Mouse (Mus musculus) layer of hippocampus, adult 2 months (tissue): ENCODE data around the gene Adamts10. TPM values are rescaled to one million over a fixed set of nuclear protein-coding genes. Genes with fewer than 3 reads are reported as not detected.
A peak's percentile ranks its signal among the peaks of the same experiment; 100 is the strongest.

ENCODE experiments used
- DNase-seq, 2 experiments: peaks; one replicate each; pipeline ENCODE4 v3.0.0; 2022; ENCODE audit warnings: low spot score in 2 of 2
- H3K27ac ChIP-seq: fragments of 200-600 bp; 2 replicates; pipeline ENCODE4 v1.8.1; 2022
- H3K4me3 ChIP-seq: fragments of 200-600 bp; 2 replicates; pipeline ENCODE4 v1.8.1; 2022; ENCODE audit warnings: mild to moderate bottlenecking
- CTCF ChIP-seq: fragments of 200-600 bp; conservative IDR thresholded peaks from 2 replicates; pipeline ENCODE4 v1.8.1; 2022; ENCODE audit warnings: antibody characterized with exemption, mild to moderate bottlenecking, moderate library complexity
- long read RNA-seq, 2 experiments: library from polyadenylated mRNA; stranded (forward); transcript quantifications; one replicate each; pipeline ENCODE4 v2.0.0; 2021; ENCODE audit warnings: borderline mapping rate in 2 of 2
- total RNA-seq, 2 experiments: library from RNA; stranded (reverse); gene quantifications; 2 replicates each; pipeline ENCODE4 v1.2.3; 2021

Gene Adamts10
- 10 to 100 TPM; 34.3 to 35.4 TPM for total RNA-seq
- long read RNA-seq, experiment 1, partial matches to known transcripts: 5 of 20 reads
- long read RNA-seq, experiment 1, other reads (novel, unspliced or antisense): 14 of 20 reads
- long read RNA-seq, experiment 2, full-length matches to known transcripts: 2 of 15 reads
- long read RNA-seq, experiment 2, partial matches to known transcripts: 2 of 15 reads
- long read RNA-seq, experiment 2, other reads (novel, unspliced or antisense): 11 of 15 reads

DNA sequence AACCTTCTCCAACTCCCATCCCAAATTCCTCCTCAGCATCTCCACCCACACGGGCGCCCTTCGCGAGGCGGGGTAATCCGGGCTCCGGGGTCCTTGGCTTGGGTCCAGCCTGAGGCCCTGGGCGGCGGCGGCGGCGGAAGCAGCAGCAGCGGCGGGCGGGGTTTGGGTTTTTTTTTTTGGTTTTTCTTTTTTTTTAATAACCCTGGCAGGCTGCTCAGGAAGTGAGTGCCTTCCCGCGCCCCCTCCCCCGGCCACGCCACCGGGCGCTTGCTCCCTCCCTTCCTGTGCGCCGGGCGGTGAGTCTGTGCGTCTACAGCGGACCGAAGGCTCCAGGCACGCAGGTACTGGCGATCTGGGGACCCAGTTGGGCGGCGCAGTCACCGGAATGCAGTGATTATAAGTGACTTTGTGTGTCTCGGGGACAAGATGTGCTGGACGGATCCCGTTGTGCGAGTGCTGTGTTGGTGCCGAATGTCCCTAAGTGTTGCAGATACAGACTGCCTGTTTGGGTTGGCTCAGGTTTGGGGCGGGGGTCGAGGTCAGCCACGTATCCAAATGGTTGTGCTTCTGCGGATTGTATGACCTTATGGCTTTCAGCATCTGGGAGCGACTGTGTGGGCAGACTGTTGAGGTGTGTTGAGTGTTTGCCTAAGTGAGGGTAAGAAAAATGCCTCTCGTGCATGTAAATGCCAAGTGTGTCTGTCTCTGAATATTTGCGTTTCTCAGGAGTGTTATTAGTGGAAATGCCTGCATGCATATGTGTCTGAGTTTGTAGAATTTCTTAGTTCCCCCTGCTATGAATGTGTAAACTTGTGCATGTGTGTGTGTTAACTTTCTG is at the start of gene Adamts10:
Gene Adamts10, plus strand, starts transcription at position 287 of the 838 bp plus-strand sequence.
- H3K4me3 ChIP-seq: peak within 1 kb of the TSS; percentile 83
- DNase-seq: peak; percentile 13 to 40
- peak; percentile 25; the same call in 1 of the 2 replicates for TF ChIP-seq CTCF

GRCm38 (mm10) chr17:33484020-33484419 is 40.0 kb upstream of the Adamts10 start:
- DNase-seq: no peak
- TF ChIP-seq CTCF: no peak
- H3K27ac ChIP-seq: no peak overlapping the region
- no peak overlapping the region for H3K4me3 ChIP-seq

More for the DNA sequence above, at the start of gene Adamts10:
- H3K27ac ChIP-seq: peak within 1 kb of the TSS; percentile 88

- TF ChIP-seq CTCF: no peak
- no peak for DNase-seq
- H3K27ac ChIP-seq: no peak overlapping the region
These were observed 36.8 kb upstream of the Adamts10 start for GRCm38 (mm10) chr17:33487211-33487610.

GRCm38 (mm10) chr17:33487652-33488051 is 36.4 kb upstream of the Adamts10 start:
- no peak for TF ChIP-seq CTCF
- DNase-seq: no peak
- Histone ChIP-seq H3K4me3 (no peak overlapping the region), H3K27ac (no peak overlapping the region)

More at GRCm38 (mm10) chr17:33487211-33487610, 36.8 kb upstream of the Adamts10 start:
- H3K4me3 ChIP-seq: no peak overlapping the region

- H3K4me3 ChIP-seq: no peak overlapping the region
- no peak for DNase-seq
- H3K27ac ChIP-seq: no peak overlapping the region
- TF ChIP-seq CTCF: no peak
These were observed 32.6 kb upstream of the Adamts10 start for GRCm38 (mm10) chr17:33491371-33491770.

DNA sequence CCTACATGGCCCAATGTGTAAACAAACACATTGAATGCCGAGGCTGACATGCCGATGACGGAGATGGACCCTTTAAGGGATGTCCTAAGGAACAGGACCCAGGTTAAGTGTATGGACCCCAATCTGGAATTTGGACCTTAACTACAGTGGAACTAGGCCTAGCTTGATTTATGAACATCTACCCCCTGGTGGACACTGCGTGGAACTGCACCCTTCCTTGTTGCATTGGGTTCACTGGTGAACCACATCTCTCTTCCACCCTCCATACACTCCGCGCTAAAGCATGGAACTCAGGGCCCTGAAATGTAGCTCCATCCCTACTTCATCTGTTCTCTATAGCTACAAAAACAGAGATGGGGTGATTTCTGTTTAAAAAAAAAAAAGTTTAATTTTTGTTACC is 30.9 kb upstream of the Adamts10 start:
- no peak overlapping the region for H3K27ac ChIP-seq
- TF ChIP-seq CTCF: peak; percentile 76
- DNase-seq: no peak
- H3K4me3 ChIP-seq: no peak overlapping the region

- TF ChIP-seq CTCF: no peak
- H3K27ac ChIP-seq: no peak overlapping the region
- DNase-seq: no peak
- H3K4me3 ChIP-seq: no peak overlapping the region
These were observed 29.4 kb upstream of the Adamts10 start for GRCm38 (mm10) chr17:33494586-33494985.

GRCm38 (mm10) chr17:33498918-33499317 is 25.1 kb upstream of the Adamts10 start:
- Histone ChIP-seq H3K4me3 (no peak overlapping the region), H3K27ac (no peak overlapping the region)
- no peak for TF ChIP-seq CTCF
- no peak for DNase-seq

GRCm38 (mm10) chr17:33508386-33508785 is 15.6 kb upstream of the Adamts10 start:
- no peak for TF ChIP-seq CTCF
- no peak for DNase-seq
- Histone ChIP-seq H3K4me3 (no peak overlapping the region), H3K27ac (no peak overlapping the region)

- no peak overlapping the region for H3K27ac ChIP-seq
- no peak overlapping the region for H3K4me3 ChIP-seq
- TF ChIP-seq CTCF: no peak
- no peak for DNase-seq
These were observed 13.8 kb upstream of the Adamts10 start for GRCm38 (mm10) chr17:33510172-33510571.

- no peak for TF ChIP-seq CTCF
- no peak for DNase-seq
- Histone ChIP-seq H3K4me3 (no peak overlapping the region), H3K27ac (no peak overlapping the region)
These were observed 11.3 kb upstream of the Adamts10 start for GRCm38 (mm10) chr17:33512441-33513415.

DNA sequence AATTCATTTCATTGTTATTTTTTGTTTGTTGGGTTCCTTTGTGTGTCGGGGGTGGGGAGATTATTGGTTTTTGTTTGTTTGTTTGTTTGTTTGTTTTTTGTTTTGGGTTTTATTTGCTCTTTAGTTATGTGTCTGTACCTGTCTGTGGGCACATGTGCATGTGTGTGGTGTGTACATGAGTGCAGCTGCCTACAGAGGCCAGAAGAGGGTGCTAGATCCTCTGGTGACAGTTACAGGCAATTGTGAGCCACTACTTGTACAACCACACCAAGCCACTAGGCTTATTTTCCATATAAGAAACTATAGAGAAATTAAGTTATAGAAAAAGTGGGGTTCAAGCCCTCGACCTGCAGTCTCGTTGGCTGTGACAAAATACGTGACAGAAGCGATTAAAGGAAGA is 10.1 kb upstream of the Adamts10 start:
- Histone ChIP-seq H3K27ac (no peak overlapping the region), H3K4me3 (no peak overlapping the region)
- TF ChIP-seq CTCF: peak; percentile 50
- no peak for DNase-seq

DNA sequence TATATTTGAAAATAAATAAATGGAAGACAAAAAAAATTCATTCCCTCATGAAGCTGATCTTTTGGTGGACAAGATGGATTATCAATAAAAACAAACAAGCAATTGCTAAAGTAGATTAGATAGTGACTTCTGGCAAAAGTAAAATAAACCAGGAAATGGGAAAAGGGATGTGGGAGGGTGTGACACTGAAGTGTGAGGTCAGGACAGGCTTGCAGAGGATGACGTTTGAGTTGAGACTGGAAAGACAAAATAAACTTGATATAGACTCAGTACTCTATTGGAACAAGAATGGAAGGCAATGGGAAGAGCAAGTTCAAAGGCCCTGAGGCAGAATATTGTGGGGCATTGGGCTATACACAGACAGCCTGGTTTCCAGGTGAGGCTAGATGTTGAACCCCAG is 3.6 kb upstream of the Adamts10 start:
- no peak overlapping the region for H3K4me3 ChIP-seq
- no peak overlapping the region for H3K27ac ChIP-seq
- no peak for DNase-seq
- no peak for TF ChIP-seq CTCF
